Mouse (Mus musculus): ENCODE data around the gene Txlna.

Gene Txlna

DNA sequence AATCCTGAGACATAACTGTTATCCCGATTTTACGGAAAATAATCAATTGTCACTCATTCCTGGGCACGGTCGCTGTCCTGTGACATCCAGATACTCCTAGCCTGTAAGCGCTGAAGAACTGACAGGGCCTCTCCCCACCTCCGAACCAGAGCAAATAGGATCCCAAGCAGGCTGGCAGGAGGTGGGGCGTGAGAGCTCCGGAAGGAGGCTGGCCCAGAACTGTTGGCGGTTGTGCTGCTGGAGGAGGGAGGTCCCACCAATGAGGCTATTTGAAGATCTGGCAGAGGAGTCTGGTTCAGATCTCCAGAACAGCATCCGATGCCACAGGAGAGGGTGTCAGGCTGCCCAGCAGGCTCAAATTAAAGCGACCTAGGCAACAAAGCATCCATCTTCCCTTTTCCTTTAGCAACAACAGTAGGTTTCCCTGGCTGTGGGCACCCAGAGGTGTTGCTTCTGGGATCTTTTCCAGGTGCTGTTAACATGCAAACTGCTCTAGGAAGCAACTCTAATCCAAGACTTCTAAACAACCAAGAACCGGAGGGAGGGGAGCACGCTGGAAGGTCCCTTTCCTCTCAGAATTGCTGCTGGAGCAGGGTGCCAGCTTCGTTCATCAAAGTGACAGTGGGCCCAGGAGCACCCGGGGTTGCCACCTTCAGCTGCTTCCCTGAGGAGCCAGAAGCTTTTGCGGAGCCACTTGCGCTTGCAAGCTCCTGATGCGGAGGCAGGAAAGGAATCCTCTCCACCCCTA is 16.4 kb downstream of the Txlna start:
- DNase-seq = peak; percentile 95

DNA sequence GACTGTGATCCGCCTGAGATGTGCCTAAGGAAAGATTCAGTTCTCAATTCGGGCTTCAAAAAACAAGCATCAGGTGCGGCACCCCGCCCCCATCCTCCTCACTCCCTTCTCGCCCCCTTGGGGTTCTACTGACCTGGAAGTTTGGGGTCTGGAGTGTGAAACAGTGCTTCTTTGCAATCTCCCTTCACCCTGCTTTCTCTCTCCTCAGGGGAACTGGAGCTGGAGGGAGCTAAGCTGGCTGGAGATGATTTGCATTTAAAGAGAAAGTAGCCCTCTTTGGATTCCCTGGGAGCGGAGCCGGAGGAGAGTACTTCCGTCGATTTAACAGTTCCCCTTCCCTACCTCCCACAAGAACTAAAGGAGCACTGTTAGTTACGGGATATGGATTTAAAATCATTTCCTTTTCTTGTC is 17.2 kb downstream of the Txlna start, which contains the start of gene Ccdc28b:
Ccdc28b (minus strand) TSS at position 267 of the 411 bp plus-strand sequence.
- peak; percentile 65 for DNase-seq

DNA sequence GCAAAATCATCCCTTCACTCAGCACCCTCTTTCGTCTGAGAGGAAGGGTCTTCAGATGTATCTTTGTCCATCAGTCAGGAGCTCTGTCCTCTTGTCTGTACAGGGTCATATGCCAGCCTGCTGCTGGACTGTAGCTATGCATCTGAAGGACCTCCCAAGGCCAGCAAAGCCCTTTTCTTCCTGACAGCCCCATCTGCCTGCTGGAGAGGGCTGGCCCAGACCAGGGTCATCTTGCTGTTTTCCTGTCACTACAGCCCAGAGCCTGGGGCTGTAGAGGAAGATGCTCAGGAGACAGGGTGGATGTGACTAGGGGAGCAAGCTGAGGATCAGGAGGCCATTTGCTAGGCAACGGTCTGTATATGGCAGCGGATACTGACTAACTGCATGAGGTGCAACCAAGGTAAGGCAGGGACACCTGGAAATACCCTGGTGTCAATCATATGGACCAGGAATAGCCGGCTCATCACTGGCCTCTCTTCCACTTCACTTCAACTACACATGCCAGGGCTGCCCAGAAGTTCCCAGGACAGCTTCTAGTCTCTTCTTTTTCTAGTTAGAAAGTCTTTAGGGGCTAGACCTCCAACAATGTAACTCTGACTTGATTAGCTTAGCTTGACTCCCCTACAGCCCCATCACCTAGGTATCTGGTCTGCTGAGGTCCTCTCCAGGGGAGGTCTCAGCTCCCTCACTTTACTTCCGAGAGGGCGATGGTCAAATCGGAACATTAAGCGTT is 17.9 kb downstream of the Txlna start:
- no peak for DNase-seq

DNA sequence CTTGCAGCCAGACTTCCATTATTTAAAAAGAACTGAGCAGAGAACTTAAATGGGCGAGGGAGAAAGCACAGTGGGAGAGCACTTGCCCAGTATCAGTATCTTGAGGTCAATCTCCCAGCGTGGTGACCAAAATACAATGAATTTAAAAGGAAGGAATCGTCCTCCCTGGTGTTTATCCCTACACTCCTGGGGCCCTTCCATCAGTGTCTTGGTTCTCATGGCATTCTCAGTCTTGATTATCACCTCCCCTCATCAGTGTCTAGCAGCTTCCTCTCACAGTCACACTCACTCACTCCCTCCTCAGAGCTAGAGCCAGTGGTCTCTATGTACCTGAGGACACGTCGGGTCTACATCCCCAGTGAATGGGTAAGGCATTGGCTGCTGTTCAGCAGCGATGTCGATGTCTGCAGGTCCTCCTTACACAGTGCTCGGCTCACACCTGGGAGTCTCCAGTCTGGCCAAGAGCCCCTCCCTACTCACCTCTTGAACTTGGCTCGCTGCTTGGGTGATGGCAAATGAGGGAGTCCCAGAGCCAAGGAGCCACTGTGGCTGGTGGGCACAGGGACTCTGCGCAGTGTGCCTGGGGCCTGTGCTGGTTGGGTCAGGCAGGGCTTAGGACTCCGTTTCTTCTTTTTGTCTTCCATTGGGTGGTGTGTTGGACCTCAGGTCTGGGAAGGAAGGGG is 18.6 kb downstream of the Txlna start:
- no peak for DNase-seq

DNA sequence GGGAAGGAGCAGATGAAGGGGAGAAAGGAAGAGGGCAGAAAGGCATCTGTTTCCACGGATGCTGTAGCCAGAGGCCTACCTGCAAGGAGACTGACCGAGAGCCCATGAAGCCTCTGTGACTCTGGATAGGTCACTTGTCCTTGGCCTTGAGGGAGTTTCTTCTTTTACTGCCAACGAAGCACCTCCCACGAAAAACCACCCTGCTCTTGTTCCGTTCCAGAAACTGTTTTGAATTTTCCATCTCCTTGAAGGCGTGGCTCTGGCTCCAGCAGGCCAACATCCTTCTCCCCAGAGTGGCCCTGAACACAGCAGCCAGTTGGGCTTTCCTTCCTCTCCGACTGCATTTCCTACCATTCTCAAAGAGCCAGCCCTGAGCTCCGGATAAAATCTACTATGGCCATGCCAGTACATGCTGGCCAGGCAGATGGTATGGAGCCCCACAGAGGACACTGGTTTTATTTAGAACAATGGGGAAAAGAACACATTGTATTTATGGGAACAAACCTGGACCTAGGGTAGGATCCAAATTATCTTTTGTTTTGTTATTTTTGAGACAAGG is 19.5 kb downstream of the Txlna start:
- no peak for DNase-seq

DNA sequence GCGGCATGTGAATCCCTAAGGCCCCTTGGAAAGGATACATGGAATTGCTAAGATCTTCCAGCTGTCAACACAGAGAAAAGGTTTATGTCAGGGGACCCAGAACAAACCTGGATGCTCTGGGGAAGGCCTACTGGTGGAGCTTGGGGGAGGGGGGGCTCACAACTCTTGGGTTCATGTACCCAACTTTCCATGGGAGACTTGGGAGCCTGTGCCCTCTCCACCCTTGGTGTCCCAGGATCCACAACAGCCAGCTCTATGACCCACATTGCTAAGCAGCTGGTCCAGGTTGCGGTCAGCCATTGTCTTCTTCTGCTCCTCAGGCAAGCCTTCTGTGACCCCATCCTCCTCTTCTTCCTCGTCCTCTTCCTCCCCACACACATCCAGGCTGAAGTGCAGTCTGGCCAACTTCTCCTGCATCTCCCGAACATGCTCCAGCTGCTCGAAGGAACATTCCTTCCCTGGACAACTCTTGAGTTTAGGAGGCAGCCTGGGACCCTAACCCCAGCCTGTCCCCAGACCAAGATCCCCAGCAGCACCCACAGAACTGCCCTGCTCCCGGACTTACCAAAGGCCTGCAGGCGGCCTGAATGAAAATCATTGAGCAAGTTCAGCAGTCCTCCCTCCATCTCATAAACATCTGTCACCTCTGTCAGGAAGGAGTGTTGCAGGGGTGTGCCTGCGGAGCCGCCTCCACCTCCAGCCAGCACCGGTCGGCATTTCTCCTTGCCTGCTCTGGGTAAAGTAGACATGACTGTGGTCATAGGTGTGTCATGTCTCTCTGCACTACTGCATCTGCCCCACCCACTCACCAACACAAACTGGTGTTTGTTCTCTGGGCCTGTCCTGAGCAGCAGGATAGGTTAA is 20.2 kb downstream of the Txlna start:
- no peak for DNase-seq

DNA sequence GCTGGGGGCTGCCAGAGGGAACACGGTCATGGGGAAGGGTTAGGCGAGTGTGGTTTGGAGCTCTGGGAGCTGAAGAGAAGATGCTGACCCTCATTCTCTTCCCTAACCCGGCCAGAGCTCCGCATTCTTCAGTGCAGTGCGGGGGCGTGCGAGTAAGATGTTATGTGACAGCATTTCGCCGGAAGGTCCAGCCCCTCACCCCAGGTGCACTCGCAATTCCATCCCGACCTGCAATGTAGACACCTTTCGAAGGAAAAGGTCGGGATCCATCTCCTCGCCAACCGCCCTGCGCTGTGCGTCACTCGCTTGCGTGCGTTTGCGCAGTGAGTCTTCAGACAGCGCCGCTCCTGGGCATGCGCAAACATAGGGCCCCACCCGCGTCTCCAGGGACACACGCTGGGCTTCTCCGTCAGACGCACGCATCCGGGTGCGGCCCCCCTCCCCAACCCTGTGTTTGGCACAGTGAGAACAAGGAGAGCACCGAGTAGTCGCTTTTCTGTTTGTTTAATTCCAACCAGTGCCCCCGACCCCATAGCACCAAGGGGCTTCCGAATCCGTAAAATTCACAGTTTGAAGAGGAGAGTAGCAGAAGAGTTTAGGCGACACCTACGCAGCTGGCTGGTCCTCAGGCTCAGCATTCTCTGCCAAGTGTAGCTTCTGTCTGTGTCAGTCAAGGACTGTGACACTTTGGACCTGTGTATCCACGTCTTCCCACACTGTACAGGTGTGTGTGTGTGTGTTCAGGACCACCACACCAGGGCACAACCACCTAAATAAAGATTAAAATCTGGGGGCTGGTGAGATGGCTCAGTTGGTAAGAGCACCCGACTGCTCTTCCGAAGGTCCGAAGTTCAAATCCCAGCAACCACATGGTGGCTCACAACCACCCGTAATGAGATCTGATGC is 21.8 kb downstream of the Txlna start, which contains the start of gene Iqcc:
Iqcc (minus strand) TSS at position 314 of the 906 bp plus-strand sequence.
- peak; percentile 97 for DNase-seq

DNA sequence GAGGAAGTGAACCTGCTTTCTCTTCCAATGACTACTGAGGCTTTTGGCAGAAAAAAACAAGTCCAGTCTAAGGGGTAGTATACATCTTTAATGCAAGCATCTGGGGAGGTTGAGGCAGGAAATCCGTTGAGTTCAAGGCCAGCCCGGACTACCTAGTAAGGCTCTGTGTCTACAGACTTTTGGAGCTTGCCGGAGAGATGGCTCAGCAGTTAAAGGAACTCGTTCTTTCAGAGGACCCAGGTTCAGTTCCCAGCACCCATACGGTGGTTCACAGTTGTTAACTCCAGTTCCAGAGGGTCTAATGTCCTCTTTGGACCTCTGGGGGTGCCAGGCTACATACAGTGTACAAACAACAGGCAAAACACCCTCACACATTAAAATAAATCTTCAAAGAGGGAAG is 22.8 kb downstream of the Txlna start:
- DNase-seq = no peak

DNA sequence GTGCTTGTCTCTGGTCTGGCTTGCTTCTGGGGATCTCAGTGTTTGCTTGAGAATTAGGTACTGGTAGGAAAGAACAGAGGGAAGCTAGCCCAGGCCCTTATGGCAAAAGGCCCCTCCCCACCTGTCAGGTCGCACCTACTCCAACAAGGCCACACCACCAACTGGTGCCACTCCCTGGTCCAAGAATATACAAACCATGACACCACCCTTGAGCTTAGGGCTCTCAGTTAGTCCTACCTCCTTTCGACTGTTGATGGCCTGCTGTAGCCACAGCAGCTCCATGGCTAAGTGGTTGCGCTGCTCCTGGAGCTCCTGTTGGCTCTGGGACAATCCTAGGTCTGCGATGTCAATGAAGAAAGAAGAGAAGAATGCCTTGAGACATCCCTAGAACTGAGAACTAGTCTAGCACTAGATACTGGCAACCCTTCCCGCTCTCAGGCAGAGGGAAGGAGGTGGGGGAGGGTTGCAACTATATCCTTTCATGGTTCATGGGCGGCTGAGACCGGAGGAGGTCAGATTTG is 23.7 kb downstream of the Txlna start:
- DNase-seq = no peak

DNA sequence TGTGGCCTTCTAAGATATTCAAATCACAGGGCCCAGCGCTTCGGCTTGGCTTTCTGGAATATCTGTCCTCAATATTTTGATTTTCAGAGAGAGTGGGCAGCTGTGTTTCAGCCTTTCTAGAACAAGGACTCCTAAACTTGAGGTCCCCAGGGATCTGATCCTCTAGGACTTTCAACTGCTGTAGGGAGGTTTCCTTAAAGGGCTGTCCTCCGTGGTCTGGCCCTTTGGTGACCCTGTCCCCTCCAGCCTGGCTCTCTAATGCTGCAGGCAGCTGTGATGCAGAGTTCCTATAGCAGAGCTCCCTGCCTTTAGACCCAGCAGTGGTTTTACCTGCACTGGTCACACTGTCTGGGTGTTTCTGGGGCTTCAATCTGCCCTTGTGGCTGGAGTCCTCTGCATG is 24.2 kb downstream of the Txlna start:
- DNase-seq = no peak

DNA sequence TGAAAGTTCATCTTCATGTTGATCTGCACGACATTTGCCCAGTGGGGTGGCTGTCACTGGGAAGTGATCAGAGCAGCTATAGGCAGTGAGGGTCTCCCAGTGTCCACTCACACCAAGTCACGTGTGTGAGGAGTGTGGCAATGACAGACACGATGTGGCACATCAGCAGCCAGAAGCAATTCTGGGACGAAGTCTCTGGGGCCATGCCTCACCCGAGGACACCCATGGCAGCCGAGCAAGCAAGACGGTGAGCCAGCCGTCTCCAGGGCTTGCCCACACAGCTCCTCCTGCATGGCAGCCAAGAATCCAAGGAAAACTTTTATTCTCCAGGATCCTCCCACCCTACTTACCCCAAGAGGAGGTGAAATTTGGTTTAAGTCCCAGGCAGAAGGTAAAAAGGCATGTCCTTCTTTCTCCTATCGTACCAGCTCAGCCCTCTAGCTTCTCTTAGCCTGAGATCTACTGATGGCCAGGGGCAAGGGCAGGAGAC is 25.0 kb downstream of the Txlna start:
- DNase-seq = no peak

DNA sequence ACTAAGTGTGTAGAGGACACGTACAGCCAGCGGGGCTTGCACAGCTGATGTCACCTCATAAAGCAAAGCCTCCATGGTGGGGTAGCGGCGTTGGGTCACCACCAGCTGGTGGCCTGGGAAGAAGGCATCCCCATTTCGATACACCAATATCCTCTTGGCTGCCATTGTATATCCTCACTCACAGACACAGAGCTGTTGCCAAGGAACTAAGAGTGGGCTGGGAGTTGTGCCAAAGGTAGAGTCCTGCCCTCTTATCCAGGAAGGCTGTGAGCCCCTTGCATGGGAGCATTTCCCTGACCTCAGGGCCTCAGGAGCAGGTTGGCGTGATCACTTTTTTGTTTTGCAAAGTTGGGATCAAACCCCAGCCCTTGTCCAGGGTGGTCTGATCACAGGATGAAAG is 26.8 kb downstream of the Txlna start, which contains the start of gene Dcdc2b:
Dcdc2b (minus strand) TSS at position 165 of the 400 bp plus-strand sequence.
- no peak for DNase-seq

DNA sequence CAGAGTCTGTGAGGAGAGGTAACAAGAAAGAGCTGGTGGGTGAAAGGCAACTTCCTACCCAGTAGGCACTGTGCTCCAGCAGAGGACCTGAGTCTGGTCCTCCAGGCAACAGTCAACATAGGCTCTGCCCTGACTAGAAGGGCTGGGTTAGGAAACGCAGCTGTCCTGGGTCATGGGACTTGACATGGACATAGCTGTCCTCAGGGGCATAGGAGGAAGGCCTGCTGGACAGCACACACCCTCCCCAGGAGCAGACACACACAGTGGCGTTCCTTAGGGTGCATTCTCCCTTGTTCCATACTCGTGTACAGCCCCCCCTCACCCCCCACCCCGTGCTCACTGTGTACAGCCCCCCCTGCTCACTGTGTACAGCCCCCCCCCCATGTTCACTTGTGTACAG is 30.4 kb downstream of the Txlna start:
- DNase-seq = no peak

DNA sequence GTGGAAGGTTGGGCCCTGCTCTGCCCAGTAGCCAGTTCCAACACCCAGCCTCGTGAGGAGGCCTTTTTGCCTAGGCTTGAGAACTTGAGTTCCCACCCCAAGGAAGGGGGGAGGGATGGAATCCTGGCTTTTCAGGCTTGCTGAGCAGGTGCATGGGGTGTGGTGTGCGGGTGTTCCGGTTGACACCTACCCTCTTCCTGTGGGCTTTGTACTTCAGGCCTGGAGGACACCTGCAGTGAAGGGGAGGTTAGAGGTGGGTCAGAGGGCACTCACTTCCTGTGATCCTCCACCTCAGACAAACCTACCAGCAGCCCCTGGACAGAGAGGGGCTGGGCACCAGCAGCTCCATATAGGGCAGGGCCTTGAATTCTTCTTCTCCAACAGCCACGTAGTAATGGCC is 30.8 kb downstream of the Txlna start:
- no peak for DNase-seq

DNA sequence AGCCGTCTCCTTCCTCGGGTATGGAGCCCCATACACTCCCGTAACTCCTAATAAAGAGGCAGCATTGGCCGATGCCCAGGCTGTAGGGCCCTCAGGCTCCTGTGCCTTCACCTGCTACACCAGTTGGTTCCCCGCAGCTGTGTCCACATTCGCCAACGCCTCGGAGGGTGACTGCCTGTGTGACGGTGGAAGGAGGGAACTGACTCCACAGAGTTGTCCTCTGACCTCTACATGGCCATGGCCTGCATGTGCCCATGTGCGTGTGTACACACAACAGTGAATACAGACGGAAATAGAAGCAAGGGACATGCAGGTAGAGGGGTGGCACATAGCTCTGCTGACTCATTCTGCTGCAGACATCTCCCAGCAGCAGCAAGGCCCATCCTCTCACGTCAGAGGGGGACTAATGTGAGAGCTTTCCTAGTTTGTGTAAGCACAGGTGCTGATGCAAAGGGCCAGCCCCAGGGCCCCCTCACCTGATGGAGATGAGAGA is 31.7 kb downstream of the Txlna start:
- no peak for DNase-seq

DNA sequence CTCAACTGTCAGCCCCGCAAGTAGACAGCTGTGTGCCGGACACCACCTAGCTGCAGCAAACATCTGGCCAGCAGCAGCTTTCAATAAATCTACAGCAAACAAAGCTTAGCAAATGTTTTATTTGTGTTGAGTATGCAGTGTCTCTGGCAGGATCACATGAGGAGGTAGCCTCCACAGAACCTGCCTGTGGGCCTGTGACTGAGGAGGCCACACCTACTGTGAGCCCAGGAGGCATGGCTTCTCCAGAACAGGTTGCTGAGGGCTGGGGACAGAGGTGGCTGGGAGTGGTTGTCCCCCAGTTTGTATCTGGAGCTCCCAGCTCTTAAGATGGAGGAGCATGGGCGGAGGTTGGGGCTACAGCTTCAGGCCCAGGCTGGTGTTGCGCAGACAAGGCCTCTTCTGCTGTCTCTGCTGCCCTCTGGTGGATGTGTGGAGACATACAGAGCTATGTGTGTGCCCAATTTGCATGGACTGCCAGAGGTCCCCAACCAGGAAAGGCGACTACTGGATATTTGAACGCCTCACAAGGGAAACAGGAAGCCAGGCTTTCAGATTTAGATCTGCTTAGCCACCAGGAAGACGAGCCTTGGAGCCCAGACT is 32.3 kb downstream of the Txlna start:
- peak; percentile 86 for DNase-seq

DNA sequence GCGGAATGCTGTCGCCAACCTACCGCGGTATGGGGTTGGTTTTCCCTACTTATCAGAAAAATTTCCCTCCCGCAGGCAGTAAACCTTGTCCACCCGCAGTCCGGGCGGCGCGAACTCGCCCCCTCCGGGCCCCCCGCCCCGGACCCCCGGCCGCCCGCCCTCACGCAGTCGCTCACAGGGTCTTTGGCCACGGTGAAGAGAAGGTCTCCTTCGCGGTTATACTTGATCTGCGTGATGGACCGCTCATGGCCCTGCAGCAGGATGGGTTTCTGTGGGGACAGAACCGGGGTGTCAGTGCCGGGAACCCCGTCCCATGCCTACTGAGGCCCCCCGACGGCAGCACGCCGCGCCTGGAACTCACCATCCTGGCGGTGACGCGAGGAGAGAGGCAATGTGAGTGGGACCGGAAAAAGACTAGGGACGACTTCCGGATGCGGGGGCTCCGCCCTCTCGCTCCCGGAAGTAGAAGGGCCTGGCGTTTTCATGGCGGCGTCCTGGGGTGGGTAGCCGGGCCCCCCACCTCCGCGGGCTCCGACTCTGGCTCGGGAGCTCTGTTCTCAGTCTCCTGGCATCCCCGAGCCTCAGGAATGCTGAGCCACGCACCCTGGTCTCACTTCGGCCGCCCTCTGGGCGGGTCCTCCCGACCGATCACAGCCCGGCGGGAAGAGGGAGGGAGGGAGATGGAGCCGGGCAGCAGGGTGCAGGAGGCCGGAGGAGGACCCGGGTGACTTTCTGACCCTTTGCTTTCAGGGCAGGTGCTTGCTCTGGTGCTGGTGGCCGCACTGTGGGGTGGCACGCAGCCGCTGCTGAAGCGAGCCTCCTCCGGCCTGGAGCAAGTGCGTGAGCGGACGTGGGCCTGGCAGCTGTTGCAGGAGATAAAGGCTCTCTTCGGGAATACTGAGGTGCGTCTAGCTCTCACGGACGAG is 40.4 kb downstream of the Txlna start, which contains the start of the genes Eif3i and Tmem234:
Eif3i (minus strand) TSS at position 416 of the 926 bp plus-strand sequence.
Tmem234 (plus strand) TSS at position 436 of the 926 bp plus-strand sequence.
- DNase-seq = peak; percentile 84

DNA sequence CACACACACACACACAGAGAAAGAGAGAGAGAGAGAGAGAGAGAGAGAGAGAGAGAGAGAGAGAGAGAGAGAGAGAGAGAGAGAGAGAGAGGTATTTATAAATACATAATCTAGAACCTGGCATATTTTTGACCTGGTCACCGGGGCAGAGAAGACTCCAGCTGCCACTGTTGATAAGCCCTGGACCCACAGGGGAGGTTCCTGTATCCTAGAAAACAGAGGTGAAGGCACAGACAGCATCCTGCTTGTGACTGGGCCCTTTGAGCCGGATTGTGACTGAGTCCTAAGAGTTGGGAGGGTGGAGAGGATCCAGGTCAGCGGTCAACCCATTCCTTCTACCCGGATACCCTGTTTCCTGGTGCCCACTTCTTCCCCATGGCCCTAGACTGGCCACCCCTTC is 52.0 kb downstream of the Txlna start:
- no peak for DNase-seq

DNA sequence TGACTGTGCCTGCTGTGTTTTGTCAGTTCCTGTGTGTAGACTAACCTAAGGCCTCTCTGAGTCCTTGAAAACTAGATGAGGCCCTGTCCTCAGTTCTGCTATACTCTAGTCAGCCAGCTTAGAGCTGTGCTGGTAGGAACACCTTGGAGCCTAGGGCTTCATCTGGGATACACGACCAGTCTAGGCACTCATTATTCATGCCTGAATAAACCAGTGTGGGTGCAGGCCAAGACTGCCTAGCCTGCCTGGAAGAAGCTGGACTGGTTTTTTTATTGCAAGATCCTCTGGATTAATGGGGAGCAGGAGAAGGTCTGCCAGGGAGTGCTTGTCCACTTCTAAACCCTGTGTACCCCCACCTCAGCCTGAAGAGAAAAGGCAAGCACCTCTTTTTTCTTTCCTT is 53.9 kb downstream of the Txlna start:
- DNase-seq = no peak
